Mouse (Mus musculus): ENCODE results near the gene Rtf1. TPM values are rescaled to one million over a fixed set of nuclear protein-coding genes. Genes with fewer than 3 reads are reported as not detected.

The Rtf1 gene
- polyA plus RNA-seq, 1 experiment from 2014 or later = 53.3 TPM

GRCm38 (mm10) chr2:119760251-119760650 lies 85.4 kb downstream of the Rtf1 start, which contains the start of gene Ltk:
Ltk (minus strand) TSS chr2:119760431.
- WGBS = 16% methylated on average over 9 of the region's 9 CpGs
- no peak within 1 kb of the TSS for H3K4me3 ChIP-seq (replicated peaks; ENCODE audit: low read length)
- no peaks in the 10 kb centered on the region for H3K9me3 ChIP-seq (ENCODE audit: control insufficient read depth, low read length)
- no peak for ATAC-seq
- peaks cover 31% of the 10 kb centered on the region for H3K27me3 ChIP-seq (replicated peaks; ENCODE audit: control insufficient read depth, insufficient read depth, low read length)
- H3K36me3 ChIP-seq (ENCODE audit: control insufficient read depth, insufficient read depth) = 0 out of 2 replicates have a peak, but pooled peaks cover 4% of the 10 kb centered on the region
- H3K9ac ChIP-seq (replicated peaks; ENCODE audit: low read depth, low read length) = no peak within 1 kb of the TSS
- H3K4me1 ChIP-seq (replicated peaks; ENCODE audit: control insufficient read depth, insufficient read depth, low read length) = peaks cover 14% of the 10 kb centered on the region
- H3K27ac ChIP-seq (ENCODE audit: low read length) = no peak within 1 kb of the TSS
- H3K4me2 ChIP-seq (ENCODE audit: low read length) = no peak within 1 kb of the TSS

GRCm38 (mm10) chr2:119762276-119762675 lies 87.4 kb downstream of the Rtf1 start:
- H3K4me1 ChIP-seq (replicated peaks; ENCODE audit: control insufficient read depth, insufficient read depth, low read length) = peaks cover 14% of the 10 kb centered on the region
- H3K4me2 ChIP-seq (ENCODE audit: low read length) = no peak overlapping the region
- 94% methylated on average over 1 of the region's 1 CpGs for WGBS
- no peak for ATAC-seq
- no peaks in the 10 kb centered on the region for H3K9me3 ChIP-seq (ENCODE audit: control insufficient read depth, low read length)
- H3K36me3 ChIP-seq (ENCODE audit: control insufficient read depth, insufficient read depth) = 0 out of 2 replicates have a peak, but pooled peaks cover 4% of the 10 kb centered on the region
- no peak overlapping the region for H3K27ac ChIP-seq (ENCODE audit: low read length)
- no peak overlapping the region for H3K9ac ChIP-seq (replicated peaks; ENCODE audit: low read depth, low read length)
- H3K27me3 ChIP-seq (replicated peaks; ENCODE audit: control insufficient read depth, insufficient read depth, low read length) = peaks cover 27% of the 10 kb centered on the region
- H3K4me3 ChIP-seq (replicated peaks; ENCODE audit: low read length) = no peak overlapping the region

GRCm38 (mm10) chr2:119763924-119764323 lies 89.1 kb downstream of the Rtf1 start:
- 58% methylated on average over 4 of the region's 4 CpGs for WGBS

GRCm38 (mm10) chr2:119767246-119767645 lies 92.4 kb downstream of the Rtf1 start:
- no peak overlapping the region for H3K4me3 ChIP-seq (replicated peaks; ENCODE audit: low read length)
- H3K4me2 ChIP-seq (ENCODE audit: low read length) = no peak overlapping the region
- H3K4me1 ChIP-seq (replicated peaks; ENCODE audit: control insufficient read depth, insufficient read depth, low read length) = no peaks in the 10 kb centered on the region
- 97% methylated on average over 6 of the region's 6 CpGs for WGBS
- no peaks in the 10 kb centered on the region for H3K27me3 ChIP-seq (replicated peaks; ENCODE audit: control insufficient read depth, insufficient read depth, low read length)
- H3K9ac ChIP-seq (replicated peaks; ENCODE audit: low read depth, low read length) = no peak overlapping the region
- H3K36me3 ChIP-seq (ENCODE audit: control insufficient read depth, insufficient read depth) = peaks cover 21% of the 10 kb centered on the region; the same call in 1 of the 2 replicates
- no peak overlapping the region for H3K27ac ChIP-seq (ENCODE audit: low read length)
- no peaks in the 10 kb centered on the region for H3K9me3 ChIP-seq (ENCODE audit: control insufficient read depth, low read length)
- no peak for ATAC-seq

More at GRCm38 (mm10) chr2:119763924-119764323, 89.1 kb downstream of the Rtf1 start:
- Histone ChIP-seq H3K4me3 (replicated peaks; ENCODE audit: low read length) (no peak overlapping the region), H3K27ac (ENCODE audit: low read length) (no peak overlapping the region), H3K4me2 (ENCODE audit: low read length) (no peak overlapping the region), H3K9ac (replicated peaks; ENCODE audit: low read depth, low read length) (no peak overlapping the region), H3K9me3 (ENCODE audit: control insufficient read depth, low read length) (no peaks in the 10 kb centered on the region), H3K4me1 (replicated peaks; ENCODE audit: control insufficient read depth, insufficient read depth, low read length) (peaks cover under 1% of the 10 kb centered on the region; the same call in 1 of the 2 replicates), H3K36me3 (ENCODE audit: control insufficient read depth, insufficient read depth) (peaks cover 11% of the 10 kb centered on the region; the same call in 1 of the 2 replicates), H3K27me3 (replicated peaks; ENCODE audit: control insufficient read depth, insufficient read depth, low read length) (peaks cover 16% of the 10 kb centered on the region)
- ATAC-seq = no peak

Other genes starting within 250 kb of the Rtf1 start
- gene Ino80, start 197.4 kb upstream of the Rtf1 start, polyA plus RNA-seq (2015; fragmentation: Nextera tagmentation; extraction: Ambion mirVana) = 4.0 and 4.1 TPM in 2 replicates
- gene Exd1, start 127.4 kb upstream of the Rtf1 start, polyA plus RNA-seq (2015; fragmentation: Nextera tagmentation; extraction: Ambion mirVana) = 1.1 and 1.6 TPM in 2 replicates
- gene Chp1, start 127.4 kb upstream of the Rtf1 start, polyA plus RNA-seq (2015; fragmentation: Nextera tagmentation; extraction: Ambion mirVana) = 78.6 and 78.8 TPM in 2 replicates
- gene Nusap1, start 56.8 kb upstream of the Rtf1 start, polyA plus RNA-seq (2015; fragmentation: Nextera tagmentation; extraction: Ambion mirVana) = 29.6 and 35.9 TPM in 2 replicates
- 10.3 and 12.0 TPM in 2 replicates for gene Oip5, start 56.6 kb upstream of the Rtf1 start, polyA plus RNA-seq (2015; fragmentation: Nextera tagmentation; extraction: Ambion mirVana)
- gene Ndufaf1, start 12.2 kb upstream of the Rtf1 start, polyA plus RNA-seq (2015; fragmentation: Nextera tagmentation; extraction: Ambion mirVana) = 36.7 and 41.1 TPM in 2 replicates
- 1.1 and 1.4 TPM in 2 replicates for gene Itpka, start 67.3 kb downstream of the Rtf1 start, polyA plus RNA-seq (2015; fragmentation: Nextera tagmentation; extraction: Ambion mirVana)
- gene Ltk, start 85.4 kb downstream of the Rtf1 start, polyA plus RNA-seq (2015; fragmentation: Nextera tagmentation; extraction: Ambion mirVana) = 0.28 and 0.43 TPM in 2 replicates
- gene Rpap1, start 112.5 kb downstream of the Rtf1 start, polyA plus RNA-seq (2015; fragmentation: Nextera tagmentation; extraction: Ambion mirVana) = 19.9 and 20.5 TPM in 2 replicates
- 17.3 and 17.6 TPM in 2 replicates for gene Tyro3, start 122.7 kb downstream of the Rtf1 start, polyA plus RNA-seq (2015; fragmentation: Nextera tagmentation; extraction: Ambion mirVana)
- gene Mga, start 222.2 kb downstream of the Rtf1 start, polyA plus RNA-seq (2015; fragmentation: Nextera tagmentation; extraction: Ambion mirVana) = 29.0 and 29.5 TPM in 2 replicates

All from forebrain, embryonic 16.5 days (tissue).